Mouse (Mus musculus) ES-E14 (cell line): Measurements from ENCODE around the gene Ctns.

Experiments
- CHD2 ChIP-seq: IDR thresholded peaks from 2 replicates; pipeline ENCODE4 v1.6.1; 2014; ENCODE audit warnings: mild to moderate bottlenecking, low read depth, low read length, inconsistent platforms
- HCFC1 ChIP-seq: IDR thresholded peaks from 2 replicates; pipeline ENCODE4 v1.6.1; 2012; ENCODE audit warnings: low read length, inconsistent platforms, borderline replicate concordance; ENCODE audit not compliant: insufficient read depth
- MAFK ChIP-seq: IDR thresholded peaks from 2 replicates; pipeline ENCODE4 v1.6.1; 2014; ENCODE audit warnings: mild to moderate bottlenecking, low read depth, low read length, inconsistent platforms; ENCODE audit not compliant: insufficient read depth
- ZC3H11A ChIP-seq: IDR thresholded peaks from 2 replicates; pipeline ENCODE4 v1.6.1; 2012; ENCODE audit warnings: low read depth, mild to moderate bottlenecking, inconsistent platforms, low read length, borderline replicate concordance
- ZNF384 ChIP-seq: IDR thresholded peaks from 2 replicates; pipeline ENCODE4 v1.6.1; 2012; ENCODE audit warnings: low read depth, low read length, inconsistent platforms

DNA sequence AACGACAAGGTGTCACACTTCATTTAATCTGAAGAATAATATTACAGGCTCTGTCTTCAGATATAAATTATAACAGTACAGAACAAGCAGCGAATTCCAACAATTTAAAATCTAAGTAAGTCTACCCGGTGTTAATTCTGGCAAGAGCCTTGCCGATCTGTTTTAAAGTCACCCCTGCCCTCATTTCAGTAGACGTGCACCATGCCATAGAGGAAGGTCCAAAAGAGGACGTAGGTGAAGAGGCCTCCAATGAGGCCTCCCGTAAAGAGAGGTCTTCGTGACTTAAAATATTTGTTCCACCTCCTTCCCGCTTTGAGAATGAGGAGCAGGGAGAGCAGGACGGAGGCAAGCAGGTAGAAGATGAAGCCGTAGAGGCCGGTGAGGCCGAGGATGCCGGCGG is 22.7 kb downstream of the Ctns start:
- TF ChIP-seq ZNF384 (no peak), ZC3H11A (no peak), MAFK (no peak), CHD2 (no peak), HCFC1 (no peak)
